10 mouse cellular contexts compared by ENCODE assay signal in genomic region chr4:47608673-47609072, GRCm38 (mm10).
DNase-seq lines count a peak whose midpoint lies in the region; ATAC-seq and TF ChIP-seq lines count a peak whose summit lies in the region.
"Had no signal": no experiment of that assay in that cellular context is flagged by ENCODE, and none has a peak within 500 bp of the region (broad histone marks: within the 10 kb centered on the region; RNA-seq: fewer than 3 reads in every experiment).

No protein-coding gene starts in this region.

- H3K9ac ChIP-seq in intestine, postnatal 0 days (ENCODE audit: low read depth, low read length): no peak overlapping the region
- H3K9ac ChIP-seq: limb, embryonic 13.5 days had no signal

- H3K4me2 ChIP-seq in intestine, postnatal 0 days (replicated peaks; ENCODE audit: low read depth): no peak overlapping the region
- H3K4me2 ChIP-seq: limb, embryonic 13.5 days had no signal

- no peaks in the 10 kb centered on the region for H3K36me3 ChIP-seq in intestine, postnatal 0 days (ENCODE audit: control insufficient read depth, insufficient read depth)
- H3K36me3 ChIP-seq: limb, embryonic 13.5 days had no signal

- no peaks in the 10 kb centered on the region for H3K27me3 ChIP-seq in intestine, postnatal 0 days (replicated peaks; ENCODE audit: control insufficient read depth, insufficient read depth, low read length)
- H3K27me3 ChIP-seq: limb, embryonic 13.5 days had no signal

- TF ChIP-seq POLR2A in brain, embryonic 14.5 days (IDR thresholded peaks at IDR 0.05; ENCODE audit: borderline replicate concordance, extremely low read depth, insufficient read depth, insufficient read length, poor library complexity, severe bottlenecking): no peak

- no peaks in the 10 kb centered on the region for H3K4me1 ChIP-seq in intestine, postnatal 0 days (replicated peaks; ENCODE audit: control insufficient read depth, insufficient read depth, low read length)

- H3K4me3 ChIP-seq in intestine, postnatal 0 days (ENCODE audit: low read depth, low read length): no peak overlapping the region
- H3K4me3 ChIP-seq: heart, adult 2 months; limb, embryonic 13.5 days had no signal

- no peak for ATAC-seq in intestine, postnatal 0 days

- 70% methylated on average over 5 of the region's 5 CpGs for WGBS in intestine, postnatal 0 days

- H3K9me3 ChIP-seq in intestine, postnatal 0 days (ENCODE audit: control insufficient read depth): no peaks in the 10 kb centered on the region
- H3K9me3 ChIP-seq: limb, embryonic 13.5 days had no signal

- DNase-seq in MN1 (ENCODE audit: low spot score): peak; percentile 43
- DNase-seq in brain, embryonic 14.5 days (ENCODE audit: low read depth): peak; percentile 92
- peak; percentile 16 for DNase-seq in forelimb bud, embryonic 11.5 days (ENCODE audit: low read depth, low spot score)
- peak; percentile 86 to 87 for DNase-seq in left cerebral cortex, adult 18-20 months (ENCODE audit: low spot score in 2 of 2)
- no peak for DNase-seq in adrenal gland, postnatal 4 days (ENCODE audit: low spot score in 2 of 2)
- DNase-seq in natural killer cell, adult 2 months (ENCODE audit: low spot score in 2 of 2): no peak
- no peak for DNase-seq in ovary, postnatal 36 days (ENCODE audit: low spot score)
- DNase-seq: heart, adult 2 months had no signal

- no peak overlapping the region for H3K27ac ChIP-seq in intestine, postnatal 0 days (ENCODE audit: low read depth, low read length)
- H3K27ac ChIP-seq: heart, adult 2 months; limb, embryonic 13.5 days had no signal

- no peak for TF ChIP-seq CTCF in brain, embryonic 14.5 days (IDR thresholded peaks at IDR 0.05; ENCODE audit: borderline replicate concordance, extremely low read depth, insufficient read depth, insufficient read length)
- no peak for TF ChIP-seq CTCF in intestine, postnatal 0 days (IDR thresholded peaks at IDR 0.05; ENCODE audit: low read depth)

Comparison
In these comparisons a context has a peak if more than half of its experiments do, and no peak if none do; other contexts are left out.
1. DNase-seq: peak in MN1 (single experiment), brain, embryonic 14.5 days (single experiment), forelimb bud, embryonic 11.5 days (single experiment) and left cerebral cortex, adult 18-20 months (2 of 2); none in adrenal gland, postnatal 4 days (0 of 2), natural killer cell, adult 2 months (0 of 2) and ovary, postnatal 36 days (single experiment).